Mouse (Mus musculus) megakaryocyte-erythroid progenitor cell, adult 5-6 weeks (primary cell): ENCODE measurements around the gene Ptpre. TPM values are rescaled to one million over a fixed set of nuclear protein-coding genes. Genes with fewer than 3 reads are reported as not detected.

Experiments
- ATAC-seq: replicated peaks from 2 replicates; pipeline ENCODE4 v1.8.0; 2016; ENCODE audit warnings: mild to moderate bottlenecking, inconsistent platforms; ENCODE audit not compliant: severe bottlenecking, poor library complexity, low FRiP score, low TSS enrichment
- total RNA-seq, 2 experiments: library from RNA; stranded (forward) in 1 of 2; stranded (reverse) in 1 of 2; fragments of 200-1000, 215-1000 nt in 1 of 2; fragments of >200 nt in 1 of 2; fragmentation: Nextera tagmentation in 1 of 2; gene quantifications; 2 replicates each; pipeline ENCODE4 v1.2.3; 2014 to 2017

Gene Ptpre
- total RNA-seq, 2 experiments from 2014 or later = 21.4 to 33.6 TPM

- ATAC-seq = no peak
Measured at GRCm38 (mm10) chr7:135628363-135628762, 91.1 kb downstream of the Ptpre start.

- ATAC-seq = no peak
Measured at GRCm38 (mm10) chr7:135629019-135629418, 91.7 kb downstream of the Ptpre start.

GRCm38 (mm10) chr7:135631776-135632552, 94.7 kb downstream of the Ptpre start:
- peak; percentile 82 for ATAC-seq

- ATAC-seq = no peak
Measured at GRCm38 (mm10) chr7:135632716-135633258, 95.5 kb downstream of the Ptpre start.

- no peak for ATAC-seq
Measured at GRCm38 (mm10) chr7:135634851-135635624, 97.8 kb downstream of the Ptpre start.

GRCm38 (mm10) chr7:135637406-135637980, 100.2 kb downstream of the Ptpre start:
- no peak for ATAC-seq

- ATAC-seq = no peak
Measured at GRCm38 (mm10) chr7:135639361-135639760, 102.1 kb downstream of the Ptpre start.

GRCm38 (mm10) chr7:135641698-135642507, 104.6 kb downstream of the Ptpre start:
- ATAC-seq = peak; percentile 69

GRCm38 (mm10) chr7:135644452-135644851, 107.2 kb downstream of the Ptpre start:
- no peak for ATAC-seq

- ATAC-seq = no peak
Measured at GRCm38 (mm10) chr7:135646976-135647375, 109.7 kb downstream of the Ptpre start.

GRCm38 (mm10) chr7:135648821-135649220, 111.5 kb downstream of the Ptpre start:
- ATAC-seq = no peak

- ATAC-seq = no peak
Measured at GRCm38 (mm10) chr7:135649306-135649705, 112.0 kb downstream of the Ptpre start.

- ATAC-seq = no peak
Measured at GRCm38 (mm10) chr7:135650061-135650460, 112.8 kb downstream of the Ptpre start.

- peak; percentile 28; the same call in 1 of the 2 replicates for ATAC-seq
Measured at GRCm38 (mm10) chr7:135651831-135652511, 114.7 kb downstream of the Ptpre start.

GRCm38 (mm10) chr7:135652781-135653180, 115.5 kb downstream of the Ptpre start:
- ATAC-seq = no peak

- no peak for ATAC-seq
Measured at GRCm38 (mm10) chr7:135653601-135654000, 116.3 kb downstream of the Ptpre start.

- ATAC-seq = no peak
Measured at GRCm38 (mm10) chr7:135654288-135654687, 117.0 kb downstream of the Ptpre start.

- ATAC-seq = no peak
Measured at GRCm38 (mm10) chr7:135655113-135655512, 117.8 kb downstream of the Ptpre start.

- no peak for ATAC-seq
Measured at GRCm38 (mm10) chr7:135658150-135658549, 120.9 kb downstream of the Ptpre start.
